Mouse (Mus musculus): Measurements from ENCODE around the gene Gal3st4.

GRCm38 (mm10) chr5:138294158-138294557 is 21.5 kb upstream of the Gal3st4 start:
- no peak for TF ChIP-seq CTCF (IDR thresholded peaks at IDR 0.05 in 2 of 3, conservative IDR thresholded peaks at IDR 0.05 in 1 of 3; ENCODE audit: control insufficient read depth in 1 of 3, insufficient read depth in 1 of 3, low read depth in 2 of 3, low read length in 3 of 3, poor library complexity in 1 of 3, severe bottlenecking in 1 of 3)
- peak; percentile 85 for TF ChIP-seq TCF12 (IDR thresholded peaks at IDR 0.05; ENCODE audit: low read depth, low read length)
- TF ChIP-seq EP300 (IDR thresholded peaks at IDR 0.05; ENCODE audit: low read depth in 1 of 2, low read length in 2 of 2), result peak; percentile 83 to 87
- TF ChIP-seq RCOR1 (IDR thresholded peaks at IDR 0.05; ENCODE audit: low read depth, low read length), result peak; percentile 91
- no peak for TF ChIP-seq MAX (IDR thresholded peaks at IDR 0.05; ENCODE audit: low read length)
- TF ChIP-seq POLR2A (IDR thresholded peaks at IDR 0.05; ENCODE audit: control insufficient read depth in 1 of 2, insufficient read depth in 1 of 2, low read depth in 1 of 2, low read length in 2 of 2, poor library complexity in 1 of 2), result no peak
- peak; percentile 56 for TF ChIP-seq TAL1 (IDR thresholded peaks at IDR 0.05; ENCODE audit: low read length)
- TF ChIP-seq USF1 (IDR thresholded peaks at IDR 0.05; ENCODE audit: low read depth, low read length), result no peak
- TF ChIP-seq TBP (IDR thresholded peaks at IDR 0.05; ENCODE audit: low read depth, low read length), result no peak
- no peak for TF ChIP-seq BHLHE40 (IDR thresholded peaks at IDR 0.05; ENCODE audit: borderline replicate concordance, low read depth, low read length)
- no peak for TF ChIP-seq MAFK (IDR thresholded peaks at IDR 0.05; ENCODE audit: borderline replicate concordance, low read depth, low read length)
- TF ChIP-seq CHD2 (IDR thresholded peaks at IDR 0.05; ENCODE audit: low read length), result no peak
- no peak for TF ChIP-seq ZMIZ1 (IDR thresholded peaks at IDR 0.05; ENCODE audit: low read depth, low read length)
